Mouse (Mus musculus) MEL (cell line): ENCODE results near the gene Chd3. TPM values are rescaled to one million over a fixed set of nuclear protein-coding genes. Genes with fewer than 3 reads are reported as not detected.

Experiments used
- DNase-seq: peaks from one replicate; pipeline ENCODE4 v3.0.0; 2011; ENCODE audit warnings: low read depth, low spot score
- H3K27ac ChIP-seq: 2 replicates; pipeline ENCODE4 v1.5.1; 2012; ENCODE audit warnings: low read depth, mild to moderate bottlenecking, control low read depth, low read length, moderate library complexity; ENCODE audit not compliant: control insufficient read depth
- H3K27me3 ChIP-seq, 2 experiments: fragments of 150-350 bp in 1 of 2; sonication (generic) in 1 of 2; 2 replicates each; pipeline ENCODE4 v1.6.1; 2012; ENCODE audit warnings: low read length in 2 of 2, mild to moderate bottlenecking in 2 of 2, improper control_type of control experiment in 1 of 2, moderate library complexity in 1 of 2; ENCODE audit not compliant: insufficient read depth in 2 of 2, control insufficient read depth in 1 of 2
- H3K36me3 ChIP-seq, 2 experiments: 2 replicates each; pipeline ENCODE4 v1.6.1; 2012 to 2014; ENCODE audit warnings: low read length in 2 of 2, improper control_type of control experiment in 1 of 2, inconsistent platforms in 1 of 2, mild to moderate bottlenecking in 1 of 2; ENCODE audit not compliant: insufficient read depth in 2 of 2, control insufficient read depth in 1 of 2
- H3K4me1 ChIP-seq, 2 experiments: fragments of 150-350 bp in 1 of 2; sonication (generic) in 1 of 2; 2 replicates each; pipeline ENCODE4 v1.6.1; 2012; ENCODE audit warnings: low read length in 2 of 2, improper control_type of control experiment in 1 of 2, mild to moderate bottlenecking in 1 of 2; ENCODE audit not compliant: insufficient read depth in 2 of 2, control insufficient read depth in 1 of 2
- H3K4me3 ChIP-seq, 2 experiments: fragments of 150-350 bp in 1 of 2; sonication (generic) in 1 of 2; 2 replicates each; pipeline ENCODE4 v1.5.1; 2012; ENCODE audit warnings: low read depth in 2 of 2, low read length in 2 of 2, mild to moderate bottlenecking in 2 of 2, moderate library complexity in 2 of 2, control low read depth in 1 of 2, improper control_type of control experiment in 1 of 2; ENCODE audit not compliant: control insufficient read depth in 1 of 2, insufficient read depth in 1 of 2
- H3K79me2 ChIP-seq: 2 replicates; pipeline ENCODE4 v1.6.1; 2012; ENCODE audit warnings: mild to moderate bottlenecking, low read length, moderate library complexity; ENCODE audit not compliant: control insufficient read depth, poor library complexity, insufficient read depth
- H3K9ac ChIP-seq: 2 replicates; pipeline ENCODE4 v1.6.1; 2012; ENCODE audit warnings: low read depth, mild to moderate bottlenecking, control low read depth, low read length, moderate library complexity; ENCODE audit not compliant: control insufficient read depth, poor library complexity, severe bottlenecking
- H3K9me3 ChIP-seq: fragments of 150-350 bp; sonication (generic); replicated peaks from 2 replicates; pipeline ENCODE4 v1.6.1; 2012; ENCODE audit warnings: mild to moderate bottlenecking, low read length, improper control_type of control experiment, moderate library complexity; ENCODE audit not compliant: insufficient read depth
- CHD1 ChIP-seq: IDR thresholded peaks from 2 replicates; pipeline ENCODE4 v1.6.1; 2012; ENCODE audit warnings: low read depth, mild to moderate bottlenecking, inconsistent platforms, low read length, improper control_type of control experiment
- CTCF ChIP-seq, 3 experiments: IDR thresholded peaks in 2 of 3; conservative IDR thresholded peaks in 1 of 3; 2 replicates each; pipeline ENCODE4 v1.5.1; 2011 to 2012; ENCODE audit warnings: low read length in 3 of 3, low read depth in 2 of 3, mild to moderate bottlenecking in 2 of 3, improper control_type of control experiment in 1 of 3, inconsistent platforms in 1 of 3, mixed read lengths in 1 of 3, moderate library complexity in 1 of 3; ENCODE audit not compliant: control insufficient read depth in 1 of 3, insufficient read depth in 1 of 3, poor library complexity in 1 of 3, severe bottlenecking in 1 of 3
- E2F4 ChIP-seq: IDR thresholded peaks from 2 replicates; pipeline ENCODE4 v1.6.1; 2011; ENCODE audit warnings: low read depth, low read length, improper control_type of control experiment, borderline replicate concordance
- EP300 ChIP-seq, 2 experiments: IDR thresholded peaks; 2 replicates each; pipeline ENCODE4 v1.6.1; 2011; ENCODE audit warnings: improper control_type of control experiment in 2 of 2, low read length in 2 of 2, low read depth in 1 of 2, mild to moderate bottlenecking in 1 of 2
- GABPA ChIP-seq: IDR thresholded peaks from 2 replicates; pipeline ENCODE4 v1.6.1; 2012; ENCODE audit warnings: low read depth, mild to moderate bottlenecking, inconsistent platforms, low read length, improper control_type of control experiment, moderate library complexity
- GATA1 ChIP-seq: IDR thresholded peaks from 2 replicates; pipeline ENCODE4 v1.6.1; 2011; ENCODE audit warnings: low read depth, low read length, improper control_type of control experiment
- KAT2A ChIP-seq: conservative IDR thresholded peaks from 2 replicates; pipeline ENCODE4 v1.6.1; 2012; ENCODE audit warnings: low read depth, low read length, improper control_type of control experiment, inconsistent platforms
- MAFK ChIP-seq: IDR thresholded peaks from 2 replicates; pipeline ENCODE4 v1.6.1; 2011; ENCODE audit warnings: low read depth, mild to moderate bottlenecking, low read length, improper control_type of control experiment, borderline replicate concordance
- MAX ChIP-seq: IDR thresholded peaks from 2 replicates; pipeline ENCODE4 v1.6.1; 2011; ENCODE audit warnings: low read length, improper control_type of control experiment
- MAZ ChIP-seq: IDR thresholded peaks from 2 replicates; pipeline ENCODE4 v1.6.1; 2012; ENCODE audit warnings: low read depth, mild to moderate bottlenecking, inconsistent platforms, low read length, improper control_type of control experiment
- MEF2A ChIP-seq: IDR thresholded peaks from 2 replicates; pipeline ENCODE4 v1.6.1; 2014; ENCODE audit warnings: low read depth, mild to moderate bottlenecking, inconsistent platforms, low read length, improper control_type of control experiment; ENCODE audit not compliant: poor library complexity, insufficient replicate concordance, severe bottlenecking; ENCODE audit errors: extremely low read depth
- MXI1 ChIP-seq: IDR thresholded peaks from 2 replicates; pipeline ENCODE4 v1.6.1; 2011; ENCODE audit warnings: mild to moderate bottlenecking, low read depth, low read length, improper control_type of control experiment
- MYB ChIP-seq: IDR thresholded peaks from 2 replicates; pipeline ENCODE4 v1.6.1; 2011; ENCODE audit warnings: mild to moderate bottlenecking, low read depth, low read length, improper control_type of control experiment
- MYC ChIP-seq: IDR thresholded peaks from 2 replicates; pipeline ENCODE4 v1.6.1; 2011; ENCODE audit warnings: low read depth, mild to moderate bottlenecking, low read length, improper control_type of control experiment, moderate library complexity
- NELFE ChIP-seq: IDR thresholded peaks from 2 replicates; pipeline ENCODE4 v1.6.1; 2011; ENCODE audit warnings: low read depth, low read length, improper control_type of control experiment
- NRF1 ChIP-seq: IDR thresholded peaks from 2 replicates; pipeline ENCODE4 v1.6.1; 2014; ENCODE audit warnings: low read depth, mild to moderate bottlenecking, inconsistent platforms, low read length, improper control_type of control experiment, moderate library complexity; ENCODE audit not compliant: poor library complexity, insufficient read depth, severe bottlenecking
- POLR2A ChIP-seq, 2 experiments: IDR thresholded peaks; 2 replicates each; pipeline ENCODE4 v1.6.1; 2011 to 2012; ENCODE audit warnings: low read length in 2 of 2, mild to moderate bottlenecking in 2 of 2, control low read depth in 1 of 2, improper control_type of control experiment in 1 of 2, low read depth in 1 of 2, moderate library complexity in 1 of 2; ENCODE audit not compliant: control insufficient read depth in 1 of 2, insufficient read depth in 1 of 2, poor library complexity in 1 of 2
- POLR2AphosphoS2 ChIP-seq: IDR thresholded peaks from 2 replicates; pipeline ENCODE4 v1.6.1; 2011; ENCODE audit warnings: low read length, improper control_type of control experiment
- POLR2AphosphoS5 ChIP-seq: IDR thresholded peaks from 2 replicates; pipeline ENCODE4 v1.6.1; 2012; ENCODE audit warnings: low read depth, borderline replicate concordance, mild to moderate bottlenecking, inconsistent platforms, low read length, moderate library complexity, mixed read lengths
- RAD21 ChIP-seq: IDR thresholded peaks from 2 replicates; pipeline ENCODE4 v1.6.1; 2011; ENCODE audit warnings: mild to moderate bottlenecking, low read depth, low read length, improper control_type of control experiment
- RCOR1 ChIP-seq: IDR thresholded peaks from 2 replicates; pipeline ENCODE4 v1.6.1; 2012; ENCODE audit warnings: low read depth, mild to moderate bottlenecking, inconsistent platforms, low read length, improper control_type of control experiment
- SMC3 ChIP-seq: IDR thresholded peaks from 2 replicates; pipeline ENCODE4 v1.6.1; 2011; ENCODE audit warnings: low read depth, low read length, improper control_type of control experiment
- TAL1 ChIP-seq: IDR thresholded peaks from 2 replicates; pipeline ENCODE4 v1.6.1; 2012; ENCODE audit warnings: mild to moderate bottlenecking, inconsistent platforms, low read length, moderate library complexity, mixed read lengths
- TBP ChIP-seq: IDR thresholded peaks from 2 replicates; pipeline ENCODE4 v1.8.0; 2011; ENCODE audit warnings: low read depth, low read length, improper control_type of control experiment
- TCF12 ChIP-seq: IDR thresholded peaks from 2 replicates; pipeline ENCODE4 v1.6.1; 2014; ENCODE audit warnings: low read depth, mild to moderate bottlenecking, inconsistent platforms, low read length, improper control_type of control experiment, moderate library complexity
- UBTF ChIP-seq: IDR thresholded peaks from 2 replicates; pipeline ENCODE4 v1.6.1; 2012; ENCODE audit warnings: low read depth, mild to moderate bottlenecking, inconsistent platforms, low read length, improper control_type of control experiment, moderate library complexity, borderline replicate concordance; ENCODE audit not compliant: insufficient read depth
- USF1 ChIP-seq: IDR thresholded peaks from 2 replicates; pipeline ENCODE4 v1.6.1; 2014; ENCODE audit warnings: low read depth, mild to moderate bottlenecking, inconsistent platforms, low read length, improper control_type of control experiment, moderate library complexity
- ZC3H11A ChIP-seq: IDR thresholded peaks from 2 replicates; pipeline ENCODE4 v1.6.1; 2012; ENCODE audit warnings: low read depth, mild to moderate bottlenecking, inconsistent platforms, low read length, improper control_type of control experiment
- ZKSCAN1 ChIP-seq: IDR thresholded peaks from 2 replicates; pipeline ENCODE4 v1.6.1; 2012; ENCODE audit warnings: low read depth, mild to moderate bottlenecking, inconsistent platforms, low read length, improper control_type of control experiment, moderate library complexity
- ZMIZ1 ChIP-seq: IDR thresholded peaks from 2 replicates; pipeline ENCODE4 v1.6.1; 2012; ENCODE audit warnings: low read depth, mild to moderate bottlenecking, inconsistent platforms, low read length, improper control_type of control experiment, moderate library complexity
- ZNF384 ChIP-seq: IDR thresholded peaks from 2 replicates; pipeline ENCODE4 v1.6.1; 2012; ENCODE audit warnings: low read depth, mild to moderate bottlenecking, inconsistent platforms, low read length, improper control_type of control experiment
- polyA plus RNA-seq, 2 experiments: library from polyadenylated mRNA; stranded (reverse) in 1 of 2; unstranded in 1 of 2; fragments of >175 nt in 1 of 2; fragments of >200 nt in 1 of 2; gene quantifications; 2 replicates each; pipeline versions ENCODE4 v1.2.1 to v1.2.4; 2012; ENCODE audit warnings: low replicate concordance in 2 of 2, low read depth in 1 of 2; ENCODE audit not compliant: insufficient read length in 2 of 2, insufficient read depth in 1 of 2, missing spikeins in 1 of 2
- total RNA-seq: library from RNA; depleted of rRNA; stranded (reverse); fragments of 300-350 nt; gene quantifications from 2 replicates; pipeline ENCODE4 v1.2.3, GENCODE M21; 2012

Gene Chd3
- total and polyA plus RNA-seq, 3 experiments = 37.3 to 84.9 TPM; not detected in 1

- TF ChIP-seq RCOR1 (no peak), GATA1 (no peak; the same call in 1 of the 2 replicates), TBP (no peak; the same call in 1 of the 2 replicates), POLR2AphosphoS5 (no peak)
- TF ChIP-seq, all 39 proteins: peak for 13
Measured at GRCm38 (mm10) chr11:69366855-69367615, 2.2 kb downstream of the Chd3 start (continued).

DNA sequence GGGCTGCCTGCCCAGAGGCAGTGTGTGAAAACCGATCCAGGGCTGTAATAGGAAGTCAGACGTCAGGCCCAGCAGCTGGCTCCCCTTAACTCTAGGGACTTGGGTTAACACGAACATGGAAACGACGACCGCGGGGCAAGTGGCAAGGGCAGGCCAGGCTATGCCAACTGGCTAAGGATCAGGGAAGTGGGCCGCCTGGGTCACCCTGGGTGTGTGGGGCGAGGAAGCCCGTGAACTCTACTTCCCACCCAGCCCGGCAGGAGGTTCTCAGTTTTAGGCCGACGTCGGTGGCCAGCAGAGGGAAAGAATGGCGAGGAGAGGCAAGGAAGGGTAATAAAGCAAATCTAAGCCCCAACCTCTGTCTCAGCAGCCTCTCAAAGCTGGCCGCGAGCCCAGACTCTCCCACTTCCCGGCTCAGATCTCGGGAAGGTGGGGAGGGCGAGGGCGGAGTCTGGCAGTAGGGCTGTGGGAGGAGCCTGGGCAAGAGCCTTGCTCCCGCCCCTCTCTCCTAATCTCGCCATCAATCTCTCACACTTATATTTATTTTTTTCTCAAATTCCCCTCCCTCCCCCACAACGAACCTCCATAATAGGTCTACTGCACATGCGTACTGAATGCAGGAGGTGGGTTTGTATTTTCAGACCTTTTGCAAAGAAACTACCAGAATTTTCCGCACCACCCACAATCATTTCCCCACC lies 2.9 kb downstream of the Chd3 start:
- H3K4me1 ChIP-seq = peaks cover 13 to 23% of the 10 kb centered on the region in 2 experiments
- H3K36me3 ChIP-seq = peaks cover 0 to 13% of the 10 kb centered on the region in 2 experiments; a peak in 2 of 4 replicates
- 0 out of 2 replicates have a peak overlapping the region, but pooled peaks have one; percentile 12 for H3K27ac ChIP-seq
- no peaks in the 10 kb centered on the region for H3K9me3 ChIP-seq
- peaks cover 15% of the 10 kb centered on the region for H3K79me2 ChIP-seq
- H3K9ac ChIP-seq = peak overlapping the region; percentile 34
- H3K4me3 ChIP-seq = peak overlapping the region; percentile 1 to 25; a peak in 3 of 4 replicates
- peak; percentile 99 for DNase-seq
- no peaks in the 10 kb centered on the region for H3K27me3 ChIP-seq
- TF ChIP-seq POLR2AphosphoS5 (no peak), KAT2A (no peak; the same call in 1 of the 2 replicates), GATA1 (peak; percentile 94), MYC (peak; percentile 51; the same call in 1 of the 2 replicates), CHD1 (no peak), ZMIZ1 (no peak), MEF2A (0 out of 2 replicates have a peak, but pooled peaks have one; percentile 18), ZC3H11A (no peak), TAL1 (no peak), POLR2AphosphoS2 (no peak), NELFE (peak; percentile 23; the same call in 1 of the 2 replicates), RAD21 (no peak), CTCF (IDR thresholded peaks at IDR 0.05 in 2 of 3, conservative IDR thresholded peaks at IDR 0.05 in 1 of 3; ENCODE audit: control insufficient read depth in 1 of 3, insufficient read depth in 1 of 3, low read depth in 2 of 3, low read length in 3 of 3, poor library complexity in 1 of 3, severe bottlenecking in 1 of 3) (no peak), POLR2A (IDR thresholded peaks at IDR 0.05; ENCODE audit: control insufficient read depth in 1 of 2, insufficient read depth in 1 of 2, low read depth in 1 of 2, low read length in 2 of 2, poor library complexity in 1 of 2) (no peak), ZKSCAN1 (no peak; the same call in 1 of the 2 replicates), EP300 (IDR thresholded peaks at IDR 0.05; ENCODE audit: low read depth in 1 of 2, low read length in 2 of 2) (peak; percentile 15 to 35; a peak in 3 of 4 replicates), SMC3 (0 out of 2 replicates have a peak, but pooled peaks have one; percentile 7), USF1 (0 out of 2 replicates have a peak, but pooled peaks have one; percentile 10), E2F4 (no peak), MYB (no peak; the same call in 1 of the 2 replicates), MAZ (peak; percentile 94), ZNF384 (peak; percentile 95), MAFK (no peak), UBTF (no peak), NRF1 (peak; percentile 85), RCOR1 (peak; percentile 88), MXI1 (peak; percentile 45; the same call in 1 of the 2 replicates), MAX (no peak; the same call in none of the 2 replicates), TBP (no peak), TCF12 (no peak), GABPA (no peak)
